13 mouse cellular contexts compared by ENCODE assay signal in the genomic region with DNA sequence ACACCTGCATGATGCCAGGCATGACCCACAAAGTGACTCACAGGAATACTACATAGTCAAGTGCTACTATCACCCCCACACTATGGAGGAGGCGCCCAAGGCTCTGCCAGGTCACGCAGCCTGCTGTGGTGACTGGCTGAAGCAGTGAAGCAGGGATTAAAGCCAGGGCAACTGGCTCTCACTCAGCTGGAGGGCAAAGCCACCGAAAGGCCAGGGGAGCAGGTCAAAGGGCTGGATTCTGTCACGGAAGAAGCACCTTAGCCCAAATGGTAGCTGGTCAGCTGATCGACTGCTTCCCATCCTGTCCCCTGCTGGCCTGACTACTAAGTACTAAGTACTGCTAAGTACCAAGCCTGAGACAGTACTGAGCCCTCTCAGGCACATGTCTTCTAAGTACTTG.
"Had no signal": no experiment of that assay in that cellular context is flagged by ENCODE, and none has a peak within 500 bp of the region (broad histone marks: within the 10 kb centered on the region; RNA-seq: fewer than 3 reads in every experiment).

No protein-coding gene starts in this region.

- H3K27ac ChIP-seq: intestine, embryonic 15.5 days; kidney, postnatal 0 days; limb, embryonic 12.5 days; limb, embryonic 15.5 days; liver, embryonic 12.5 days; liver, embryonic 15.5 days had no signal

- H3K9me3 ChIP-seq: intestine, embryonic 15.5 days; limb, embryonic 12.5 days; limb, embryonic 15.5 days; liver, embryonic 12.5 days; liver, embryonic 15.5 days had no signal

- H3K9ac ChIP-seq: intestine, embryonic 15.5 days; limb, embryonic 12.5 days; limb, embryonic 15.5 days; liver, embryonic 12.5 days; liver, embryonic 15.5 days had no signal

- H3K4me3 ChIP-seq: intestine, embryonic 15.5 days; limb, embryonic 12.5 days; limb, embryonic 15.5 days; liver, embryonic 12.5 days; liver, embryonic 15.5 days had no signal

- H3K4me2 ChIP-seq: intestine, embryonic 15.5 days; limb, embryonic 12.5 days; limb, embryonic 15.5 days; liver, embryonic 12.5 days; liver, embryonic 15.5 days; midbrain, embryonic 11.5 days had no signal

- H3K27me3 ChIP-seq: intestine, embryonic 15.5 days; limb, embryonic 12.5 days; limb, embryonic 15.5 days; liver, embryonic 12.5 days; liver, embryonic 15.5 days had no signal

- ATAC-seq: intestine, embryonic 15.5 days; liver, embryonic 12.5 days had no signal

- H3K4me1 ChIP-seq: intestine, embryonic 15.5 days; limb, embryonic 12.5 days; limb, embryonic 15.5 days; liver, embryonic 15.5 days had no signal

- DNase-seq: left cerebral cortex, postnatal 4 days; lung, adult 2 months; lung, postnatal 14 days; lung, postnatal 4 days; midbrain, embryonic 14.5 days; thymus, postnatal 25 days had no signal
